Mouse (Mus musculus): Measurements from ENCODE around the gene 4930469K13Rik.

The 4930469K13Rik gene

GRCm38 (mm10) chr11:34079542-34080464 is 18.6 kb downstream of the 4930469K13Rik start:
- no peak for DNase-seq (ENCODE audit: low spot score)

- DNase-seq (ENCODE audit: low spot score), result no peak
Observed at GRCm38 (mm10) chr11:34078581-34078980, 19.8 kb downstream of the 4930469K13Rik start.

GRCm38 (mm10) chr11:34077870-34078269 is 20.5 kb downstream of the 4930469K13Rik start:
- DNase-seq (ENCODE audit: low spot score), result no peak

GRCm38 (mm10) chr11:34073776-34074175 is 24.6 kb downstream of the 4930469K13Rik start:
- DNase-seq (ENCODE audit: low spot score), result peak; percentile 79

GRCm38 (mm10) chr11:34072309-34072708 is 26.0 kb downstream of the 4930469K13Rik start:
- DNase-seq (ENCODE audit: low spot score), result no peak

- no peak for DNase-seq (ENCODE audit: low spot score)
Observed at GRCm38 (mm10) chr11:34070596-34070995, 27.8 kb downstream of the 4930469K13Rik start.

- no peak for DNase-seq (ENCODE audit: low spot score)
Observed at GRCm38 (mm10) chr11:34063702-34064485, 34.5 kb downstream of the 4930469K13Rik start.

GRCm38 (mm10) chr11:34063257-34063656 is 35.1 kb downstream of the 4930469K13Rik start:
- no peak for DNase-seq (ENCODE audit: low spot score)

- no peak for DNase-seq (ENCODE audit: low spot score)
Observed at GRCm38 (mm10) chr11:34061740-34062139, 36.6 kb downstream of the 4930469K13Rik start.

GRCm38 (mm10) chr11:34058960-34059359 is 39.4 kb downstream of the 4930469K13Rik start:
- no peak for DNase-seq (ENCODE audit: low spot score)

GRCm38 (mm10) chr11:34058332-34058731 is 40.0 kb downstream of the 4930469K13Rik start:
- DNase-seq (ENCODE audit: low spot score), result no peak

GRCm38 (mm10) chr11:34056715-34057114 is 41.6 kb downstream of the 4930469K13Rik start:
- no peak for DNase-seq (ENCODE audit: low spot score)

GRCm38 (mm10) chr11:34054031-34054727 is 44.2 kb downstream of the 4930469K13Rik start:
- DNase-seq (ENCODE audit: low spot score), result no peak

GRCm38 (mm10) chr11:34053031-34053818 is 45.1 kb downstream of the 4930469K13Rik start:
- no peak for DNase-seq (ENCODE audit: low spot score)

GRCm38 (mm10) chr11:34050643-34051042 is 47.7 kb downstream of the 4930469K13Rik start:
- DNase-seq (ENCODE audit: low spot score), result no peak

GRCm38 (mm10) chr11:34050063-34050462 is 48.3 kb downstream of the 4930469K13Rik start:
- DNase-seq (ENCODE audit: low spot score), result no peak

- DNase-seq (ENCODE audit: low spot score), result no peak
Observed at GRCm38 (mm10) chr11:34049125-34049379, 49.3 kb downstream of the 4930469K13Rik start.

- DNase-seq (ENCODE audit: low spot score), result no peak
Observed at GRCm38 (mm10) chr11:34048375-34049124, 49.8 kb downstream of the 4930469K13Rik start.

- DNase-seq (ENCODE audit: low spot score), result no peak
Observed at GRCm38 (mm10) chr11:34047542-34047937, 50.8 kb downstream of the 4930469K13Rik start.

GRCm38 (mm10) chr11:34046767-34047541 is 51.4 kb downstream of the 4930469K13Rik start, which contains the start of gene Lcp2:
Gene Lcp2 (plus strand): TSS chr11:34046920.
- no peak for DNase-seq (ENCODE audit: low spot score)

Measured in retina, embryonic 14.5 days (tissue).